Mouse (Mus musculus): ENCODE data around the gene Dffa. TPM values are rescaled to one million over a fixed set of nuclear protein-coding genes. Genes with fewer than 3 reads are reported as not detected.

The Dffa gene
- polyA plus RNA-seq, 1 experiment from 2014 or later: 24.7 TPM

DNA sequence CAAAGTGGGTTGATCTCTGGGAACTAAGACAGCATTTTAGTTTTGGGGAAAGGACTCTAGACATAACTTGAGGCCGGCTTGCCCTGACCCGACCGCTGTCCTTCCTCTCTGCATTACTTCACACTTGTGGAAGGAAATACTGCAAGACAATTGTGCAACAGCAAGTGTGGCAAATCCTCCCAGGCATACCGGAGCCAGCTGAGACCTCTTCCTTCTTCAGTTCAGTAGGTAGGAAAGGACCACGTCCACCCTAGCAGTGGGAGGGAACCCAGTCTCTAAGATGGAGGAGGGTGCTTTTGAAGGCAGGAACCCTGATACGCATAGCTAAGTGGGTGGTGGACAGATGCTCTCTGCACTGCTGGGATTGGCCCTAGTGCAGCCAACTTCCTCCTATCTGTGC is 51.8 kb downstream of the Dffa start:
- Histone ChIP-seq H3K9me3 (replicated peaks; ENCODE audit: control insufficient read depth, low read length) (no peaks in the 10 kb centered on the region), H3K4me3 (ENCODE audit: low read depth, low read length) (no peak overlapping the region), H3K27me3 (ENCODE audit: control insufficient read depth, insufficient read depth, low read length) (no peaks in the 10 kb centered on the region), H3K36me3 (replicated peaks; ENCODE audit: control insufficient read depth, insufficient read depth, low read depth, low read length) (peaks cover 14% of the 10 kb centered on the region), H3K9ac (replicated peaks; ENCODE audit: low read length) (no peak overlapping the region), H3K27ac (replicated peaks; ENCODE audit: low read depth, low read length) (no peak overlapping the region), H3K4me1 (ENCODE audit: control insufficient read depth, insufficient read depth, low read length) (no peaks in the 10 kb centered on the region), H3K4me2 (ENCODE audit: low read depth, low read length) (no peak overlapping the region)
- ATAC-seq (replicated peaks; ENCODE audit: insufficient number of reproducible peaks, low FRiP score, low TSS enrichment, low read depth) (no peak), DNase-seq (ENCODE audit: low spot score) (no peak)
- WGBS: 94% methylated on average over 6 of the region's 6 CpGs

DNA sequence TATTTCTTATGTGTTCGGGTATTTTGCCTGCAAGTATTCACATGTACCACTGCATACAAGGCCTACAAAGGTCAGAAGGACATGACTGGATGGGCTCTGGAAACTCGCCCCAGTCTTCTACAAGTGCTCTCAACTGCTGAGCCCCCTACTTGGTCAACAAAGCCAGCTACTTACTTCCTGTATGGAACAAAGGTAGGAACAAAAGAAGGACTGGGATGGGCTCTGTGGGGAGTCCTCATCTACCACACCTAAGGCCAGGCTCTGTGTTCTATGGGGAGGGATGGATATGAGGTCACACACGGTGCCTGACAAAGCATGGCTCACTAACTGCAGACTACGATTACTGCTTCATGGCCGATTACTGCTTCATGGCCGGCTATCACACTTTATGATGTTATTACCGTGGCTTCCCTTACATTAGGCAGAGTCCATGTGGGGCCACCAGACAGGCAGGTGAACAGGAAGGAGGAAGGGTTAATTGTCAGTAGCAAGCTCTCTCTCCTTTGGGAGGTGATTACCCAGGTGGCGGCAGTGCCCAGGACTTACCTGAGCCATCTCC is 53.5 kb downstream of the Dffa start:
- DNase-seq (ENCODE audit: low spot score) (no peak), ATAC-seq (replicated peaks; ENCODE audit: insufficient number of reproducible peaks, low FRiP score, low TSS enrichment, low read depth) (no peak)
- Histone ChIP-seq H3K4me3 (ENCODE audit: low read depth, low read length) (no peak overlapping the region), H3K4me2 (ENCODE audit: low read depth, low read length) (no peak overlapping the region), H3K9ac (replicated peaks; ENCODE audit: low read length) (no peak overlapping the region), H3K9me3 (replicated peaks; ENCODE audit: control insufficient read depth, low read length) (no peaks in the 10 kb centered on the region), H3K27ac (replicated peaks; ENCODE audit: low read depth, low read length) (no peak overlapping the region), H3K4me1 (ENCODE audit: control insufficient read depth, insufficient read depth, low read length) (no peaks in the 10 kb centered on the region), H3K36me3 (replicated peaks; ENCODE audit: control insufficient read depth, insufficient read depth, low read depth, low read length) (peaks cover 13% of the 10 kb centered on the region), H3K27me3 (ENCODE audit: control insufficient read depth, insufficient read depth, low read length) (no peaks in the 10 kb centered on the region)
- 95% methylated on average over 8 of the region's 8 CpGs for WGBS

GRCm38 (mm10) chr4:149159203-149159602 is 55.3 kb downstream of the Dffa start:
- ATAC-seq (replicated peaks; ENCODE audit: insufficient number of reproducible peaks, low FRiP score, low TSS enrichment, low read depth) (no peak), DNase-seq (ENCODE audit: low spot score) (no peak)
- Histone ChIP-seq H3K9me3 (replicated peaks; ENCODE audit: control insufficient read depth, low read length) (no peaks in the 10 kb centered on the region), H3K36me3 (replicated peaks; ENCODE audit: control insufficient read depth, insufficient read depth, low read depth, low read length) (peaks cover 3% of the 10 kb centered on the region), H3K4me1 (ENCODE audit: control insufficient read depth, insufficient read depth, low read length) (no peaks in the 10 kb centered on the region), H3K27me3 (ENCODE audit: control insufficient read depth, insufficient read depth, low read length) (no peaks in the 10 kb centered on the region), H3K4me2 (ENCODE audit: low read depth, low read length) (no peak overlapping the region), H3K4me3 (ENCODE audit: low read depth, low read length) (no peak overlapping the region), H3K27ac (replicated peaks; ENCODE audit: low read depth, low read length) (no peak overlapping the region), H3K9ac (replicated peaks; ENCODE audit: low read length) (no peak overlapping the region)
- 88% methylated on average over 2 of the region's 2 CpGs for WGBS

- ATAC-seq (replicated peaks; ENCODE audit: insufficient number of reproducible peaks, low FRiP score, low TSS enrichment, low read depth) (no peak), DNase-seq (ENCODE audit: low spot score) (no peak)
- Histone ChIP-seq H3K36me3 (replicated peaks; ENCODE audit: control insufficient read depth, insufficient read depth, low read depth, low read length) (peaks cover 3% of the 10 kb centered on the region), H3K27ac (replicated peaks; ENCODE audit: low read depth, low read length) (no peak overlapping the region), H3K27me3 (ENCODE audit: control insufficient read depth, insufficient read depth, low read length) (no peaks in the 10 kb centered on the region), H3K4me3 (ENCODE audit: low read depth, low read length) (no peak overlapping the region), H3K4me1 (ENCODE audit: control insufficient read depth, insufficient read depth, low read length) (no peaks in the 10 kb centered on the region), H3K9me3 (replicated peaks; ENCODE audit: control insufficient read depth, low read length) (no peaks in the 10 kb centered on the region), H3K9ac (replicated peaks; ENCODE audit: low read length) (no peak overlapping the region), H3K4me2 (ENCODE audit: low read depth, low read length) (no peak overlapping the region)
- 87% methylated on average over 13 of the region's 13 CpGs for WGBS
Measured at GRCm38 (mm10) chr4:149159891-149160290, 55.9 kb downstream of the Dffa start.

DNA sequence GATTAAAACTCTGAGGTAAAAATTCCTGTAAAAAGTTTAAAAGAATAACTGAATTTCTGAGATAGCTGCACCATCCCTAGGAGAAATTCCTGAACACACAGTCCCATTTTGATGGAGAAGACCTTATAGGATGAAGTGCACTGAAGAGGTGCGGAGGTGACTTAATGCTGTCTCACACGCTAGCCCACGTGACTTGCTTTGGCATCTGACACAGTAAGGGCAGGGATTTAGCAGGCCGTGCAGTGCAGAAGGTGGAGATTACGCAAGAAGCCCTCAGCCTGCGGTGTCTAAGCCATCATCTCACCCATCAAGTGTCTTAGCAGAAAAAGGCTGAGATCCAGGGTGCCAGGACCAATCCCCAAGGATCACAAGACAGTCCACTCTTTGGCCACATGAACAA is 57.2 kb downstream of the Dffa start:
- Histone ChIP-seq H3K9me3 (replicated peaks; ENCODE audit: control insufficient read depth, low read length) (no peaks in the 10 kb centered on the region), H3K4me1 (ENCODE audit: control insufficient read depth, insufficient read depth, low read length) (no peaks in the 10 kb centered on the region), H3K27me3 (ENCODE audit: control insufficient read depth, insufficient read depth, low read length) (no peaks in the 10 kb centered on the region), H3K36me3 (replicated peaks; ENCODE audit: control insufficient read depth, insufficient read depth, low read depth, low read length) (no peaks in the 10 kb centered on the region; the same call in none of the 2 replicates), H3K4me3 (ENCODE audit: low read depth, low read length) (no peak overlapping the region), H3K9ac (replicated peaks; ENCODE audit: low read length) (no peak overlapping the region), H3K4me2 (ENCODE audit: low read depth, low read length) (no peak overlapping the region), H3K27ac (replicated peaks; ENCODE audit: low read depth, low read length) (no peak overlapping the region)
- no peak for ATAC-seq (replicated peaks; ENCODE audit: insufficient number of reproducible peaks, low FRiP score, low TSS enrichment, low read depth)
- no peak for DNase-seq (ENCODE audit: low spot score)
- WGBS: 88% methylated on average over 6 of the region's 6 CpGs

GRCm38 (mm10) chr4:149163196-149163595 is 59.2 kb downstream of the Dffa start:
- H3K4me1 ChIP-seq (ENCODE audit: control insufficient read depth, insufficient read depth, low read length): peaks cover 2% of the 10 kb centered on the region; the same call in 1 of the 2 replicates
- no peak overlapping the region for H3K4me3 ChIP-seq (ENCODE audit: low read depth, low read length)
- ATAC-seq (replicated peaks; ENCODE audit: insufficient number of reproducible peaks, low FRiP score, low TSS enrichment, low read depth): no peak
- no peaks in the 10 kb centered on the region for H3K27me3 ChIP-seq (ENCODE audit: control insufficient read depth, insufficient read depth, low read length)
- no peaks in the 10 kb centered on the region; the same call in none of the 2 replicates for H3K36me3 ChIP-seq (replicated peaks; ENCODE audit: control insufficient read depth, insufficient read depth, low read depth, low read length)
- WGBS: 63% methylated on average over 1 of the region's 1 CpGs
- no peak for DNase-seq (ENCODE audit: low spot score)
- H3K9ac ChIP-seq (replicated peaks; ENCODE audit: low read length): no peak overlapping the region
- H3K27ac ChIP-seq (replicated peaks; ENCODE audit: low read depth, low read length): no peak overlapping the region
- no peaks in the 10 kb centered on the region for H3K9me3 ChIP-seq (replicated peaks; ENCODE audit: control insufficient read depth, low read length)
- no peak overlapping the region for H3K4me2 ChIP-seq (ENCODE audit: low read depth, low read length)

DNA sequence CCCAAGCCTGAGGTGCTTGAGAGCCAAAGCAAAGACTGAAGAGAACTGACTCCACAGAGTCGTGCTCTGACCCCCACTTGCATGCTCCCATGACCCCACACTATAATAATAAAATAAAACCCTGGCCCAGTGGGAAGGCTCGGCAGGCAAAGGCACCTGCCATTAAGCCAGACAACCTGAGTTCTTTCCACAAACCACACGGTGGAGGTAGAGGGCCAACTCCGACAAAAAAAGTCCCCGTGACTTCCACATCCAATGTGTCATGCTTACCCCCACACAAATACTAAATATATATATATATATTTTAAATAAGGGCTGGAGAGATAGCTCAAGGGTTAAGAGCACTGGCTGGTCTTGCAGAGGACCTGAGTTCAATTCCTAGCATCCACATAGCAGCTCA is 60.2 kb downstream of the Dffa start:
- 60% methylated on average over 5 of the region's 5 CpGs for WGBS
- Histone ChIP-seq H3K27me3 (ENCODE audit: control insufficient read depth, insufficient read depth, low read length) (no peaks in the 10 kb centered on the region), H3K36me3 (replicated peaks; ENCODE audit: control insufficient read depth, insufficient read depth, low read depth, low read length) (no peaks in the 10 kb centered on the region; the same call in none of the 2 replicates), H3K9me3 (replicated peaks; ENCODE audit: control insufficient read depth, low read length) (no peaks in the 10 kb centered on the region), H3K4me1 (ENCODE audit: control insufficient read depth, insufficient read depth, low read length) (peaks cover 2% of the 10 kb centered on the region; the same call in 1 of the 2 replicates), H3K4me3 (ENCODE audit: low read depth, low read length) (no peak overlapping the region), H3K9ac (replicated peaks; ENCODE audit: low read length) (no peak overlapping the region), H3K27ac (replicated peaks; ENCODE audit: low read depth, low read length) (no peak overlapping the region), H3K4me2 (ENCODE audit: low read depth, low read length) (no peak overlapping the region)
- no peak for ATAC-seq (replicated peaks; ENCODE audit: insufficient number of reproducible peaks, low FRiP score, low TSS enrichment, low read depth)
- no peak for DNase-seq (ENCODE audit: low spot score)

GRCm38 (mm10) chr4:149166215-149166946 is 62.4 kb downstream of the Dffa start, which contains the start of gene Pgd:
Gene Pgd, minus strand, starts transcription at chr4:149166771.
- Histone ChIP-seq H3K27me3 (ENCODE audit: control insufficient read depth, insufficient read depth, low read length) (no peaks in the 10 kb centered on the region), H3K4me3 (ENCODE audit: low read depth, low read length) (peak within 1 kb of the TSS; percentile 93), H3K27ac (replicated peaks; ENCODE audit: low read depth, low read length) (peak within 1 kb of the TSS; percentile 70), H3K36me3 (replicated peaks; ENCODE audit: control insufficient read depth, insufficient read depth, low read depth, low read length) (no peaks in the 10 kb centered on the region; the same call in none of the 2 replicates), H3K4me1 (ENCODE audit: control insufficient read depth, insufficient read depth, low read length) (peaks cover 2% of the 10 kb centered on the region; the same call in 1 of the 2 replicates), H3K9ac (replicated peaks; ENCODE audit: low read length) (peak within 1 kb of the TSS; percentile 91), H3K4me2 (ENCODE audit: low read depth, low read length) (peak within 1 kb of the TSS; percentile 76), H3K9me3 (replicated peaks; ENCODE audit: control insufficient read depth, low read length) (no peaks in the 10 kb centered on the region)
- WGBS: under 1% methylated on average over 59 of the region's 59 CpGs
- DNase-seq (ENCODE audit: low spot score): peak; percentile 98
- ATAC-seq (replicated peaks; ENCODE audit: insufficient number of reproducible peaks, low FRiP score, low TSS enrichment, low read depth): peak; percentile 98

All from embryonic facial prominence, embryonic 11.5 days (tissue).